Mouse (Mus musculus) bone marrow, adult 2 months (tissue): ENCODE data around the gene Mme. TPM values are rescaled to one million over a fixed set of nuclear protein-coding genes. Genes with fewer than 3 reads are reported as not detected.

Source experiments
- H3K27ac ChIP-seq: fragments of 200-500 bp; 2 replicates; pipeline ENCODE4 v1.5.1; 2012; ENCODE audit warnings: low read depth, mild to moderate bottlenecking, control low read depth, inconsistent platforms, low read length; ENCODE audit not compliant: control insufficient read depth, poor library complexity, insufficient read depth
- H3K4me1 ChIP-seq: fragments of 200-500 bp; 2 replicates; pipeline ENCODE4 v1.6.1; 2011; ENCODE audit warnings: low read length; ENCODE audit not compliant: control insufficient read depth, insufficient read depth
- H3K4me3 ChIP-seq: fragments of 200-500 bp; replicated peaks from 2 replicates; pipeline ENCODE3; 2011; ENCODE audit warnings: mild to moderate bottlenecking, low read depth, low read length, control low read depth; ENCODE audit not compliant: control insufficient read depth
- CTCF ChIP-seq: fragments of 200-500 bp; IDR thresholded peaks from 2 replicates; pipeline ENCODE4 v1.5.1; 2011; ENCODE audit warnings: low read length, control low read depth; ENCODE audit not compliant: control insufficient read depth, insufficient read depth
- POLR2A ChIP-seq: fragments of 200-500 bp; IDR thresholded peaks from 2 replicates; pipeline ENCODE4 v1.6.1; 2011; ENCODE audit warnings: low read depth, mild to moderate bottlenecking, control low read depth, low read length, borderline replicate concordance; ENCODE audit not compliant: control insufficient read depth
- WGBS: fragments of 180-500 bp; shearing (Covaris S2); methylation state at CpG from one replicate; pipeline ENCODE4 v1.1.7; 2018; 5-methylcytosine and 5-hydroxymethylcytosine counted together
- polyA plus RNA-seq: library from polyadenylated mRNA; stranded (reverse); fragments of >200 nt; gene quantifications from 2 replicates; pipeline ENCODE4 v1.2.4, GENCODE M21; 2011; ENCODE audit warnings: low replicate concordance; ENCODE audit not compliant: missing spikeins, insufficient read depth, insufficient read length

Mme gene
- polyA plus RNA-seq, 1 experiment = 6.1 TPM

GRCm38 (mm10) chr3:63295237-63295636 lies 53.9 kb downstream of the Mme start:
- H3K4me1 ChIP-seq = no peaks in the 10 kb centered on the region
- no peak overlapping the region for H3K4me3 ChIP-seq
- WGBS = 2% methylated on average over 21 of the region's 21 CpGs
- H3K27ac ChIP-seq = peak overlapping the region; percentile 33; the same call in 1 of the 2 replicates
- TF ChIP-seq CTCF (no peak), POLR2A (no peak)

- WGBS = 2% methylated on average over 53 of the region's 54 CpGs
- no peak for TF ChIP-seq POLR2A
- peak overlapping the region; percentile 33; the same call in 1 of the 2 replicates for H3K27ac ChIP-seq
- H3K4me1 ChIP-seq = no peaks in the 10 kb centered on the region
- H3K4me3 ChIP-seq = no peak overlapping the region
Observed at GRCm38 (mm10) chr3:63295657-63296231, 54.4 kb downstream of the Mme start.

- H3K27ac ChIP-seq = no peak overlapping the region
- no peak overlapping the region for H3K4me3 ChIP-seq
- no peak for TF ChIP-seq CTCF
- no peak for TF ChIP-seq POLR2A
- 14% methylated on average over 12 of the region's 12 CpGs for WGBS
- H3K4me1 ChIP-seq = no peaks in the 10 kb centered on the region
Observed at GRCm38 (mm10) chr3:63296411-63296810, 55.1 kb downstream of the Mme start.

GRCm38 (mm10) chr3:63297787-63298186 lies 56.5 kb downstream of the Mme start:
- WGBS = 11% methylated on average over 6 of the region's 6 CpGs
- H3K27ac ChIP-seq = no peak overlapping the region
- no peaks in the 10 kb centered on the region for H3K4me1 ChIP-seq
- TF ChIP-seq POLR2A (no peak), CTCF (no peak)
- no peak overlapping the region for H3K4me3 ChIP-seq

GRCm38 (mm10) chr3:63315211-63315760 lies 73.9 kb downstream of the Mme start:
- H3K27ac ChIP-seq = no peak overlapping the region
- no peak overlapping the region for H3K4me3 ChIP-seq
- TF ChIP-seq POLR2A = no peak
- no peak for TF ChIP-seq CTCF
- WGBS = 71% methylated on average over 7 of the region's 7 CpGs
- H3K4me1 ChIP-seq = no peaks in the 10 kb centered on the region

- WGBS = 69% methylated on average over 3 of the region's 3 CpGs
- no peak for TF ChIP-seq POLR2A
- TF ChIP-seq CTCF = no peak
- no peak overlapping the region for H3K4me3 ChIP-seq
- H3K27ac ChIP-seq = no peak overlapping the region
- H3K4me1 ChIP-seq = no peaks in the 10 kb centered on the region
Observed at GRCm38 (mm10) chr3:63317496-63317895, 76.2 kb downstream of the Mme start.

GRCm38 (mm10) chr3:63325615-63326014 lies 84.3 kb downstream of the Mme start:
- TF ChIP-seq CTCF (no peak), POLR2A (no peak)
- Histone ChIP-seq H3K4me3 (no peak overlapping the region), H3K4me1 (no peaks in the 10 kb centered on the region), H3K27ac (no peak overlapping the region)
- WGBS = 70% methylated on average over 2 of the region's 2 CpGs

- no peak overlapping the region for H3K4me3 ChIP-seq
- H3K4me1 ChIP-seq = no peaks in the 10 kb centered on the region
- H3K27ac ChIP-seq = no peak overlapping the region
- WGBS = 66% methylated on average over 2 of the region's 2 CpGs
- no peak for TF ChIP-seq CTCF
- no peak for TF ChIP-seq POLR2A
Observed at GRCm38 (mm10) chr3:63340110-63340509, 98.8 kb downstream of the Mme start.

- no peak overlapping the region for H3K27ac ChIP-seq
- no peak overlapping the region for H3K4me3 ChIP-seq
- 71% methylated on average over 3 of the region's 3 CpGs for WGBS
- no peaks in the 10 kb centered on the region for H3K4me1 ChIP-seq
- no peak for TF ChIP-seq POLR2A
Observed at GRCm38 (mm10) chr3:63340546-63340945, 99.2 kb downstream of the Mme start.
